Mouse (Mus musculus): ENCODE measurements around the gene Lhx2.

Gene Lhx2

DNA sequence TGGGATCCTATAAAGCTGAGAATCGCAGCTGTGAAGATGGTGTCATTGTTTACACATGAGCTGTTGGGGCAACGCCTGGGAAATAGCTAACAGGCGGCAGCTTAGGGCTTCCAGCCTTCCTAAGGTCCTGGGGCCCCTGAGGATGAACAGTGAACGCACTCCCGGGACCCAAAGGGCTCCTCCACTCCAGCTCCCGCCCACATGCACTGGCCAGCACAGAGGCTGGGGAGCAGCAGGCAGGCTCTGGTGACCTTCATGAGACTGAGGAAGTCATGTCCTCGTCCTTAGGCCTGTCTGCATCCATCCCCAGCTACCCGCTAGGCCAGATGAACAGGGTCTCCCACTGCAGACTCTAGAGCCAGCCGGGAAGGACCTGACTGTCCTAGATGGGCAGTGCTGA lies 27.9 kb downstream of the Lhx2 start:
- H3K36me3 ChIP-seq (ENCODE audit: control insufficient read depth, insufficient read depth, low read length, poor library complexity, severe bottlenecking), result no peaks in the 10 kb centered on the region
- no peaks in the 10 kb centered on the region for H3K27me3 ChIP-seq (ENCODE audit: control insufficient read depth, insufficient read depth, low read length, poor library complexity, severe bottlenecking)
- DNase-seq (ENCODE audit: low read depth, low spot score), result no peak

DNA sequence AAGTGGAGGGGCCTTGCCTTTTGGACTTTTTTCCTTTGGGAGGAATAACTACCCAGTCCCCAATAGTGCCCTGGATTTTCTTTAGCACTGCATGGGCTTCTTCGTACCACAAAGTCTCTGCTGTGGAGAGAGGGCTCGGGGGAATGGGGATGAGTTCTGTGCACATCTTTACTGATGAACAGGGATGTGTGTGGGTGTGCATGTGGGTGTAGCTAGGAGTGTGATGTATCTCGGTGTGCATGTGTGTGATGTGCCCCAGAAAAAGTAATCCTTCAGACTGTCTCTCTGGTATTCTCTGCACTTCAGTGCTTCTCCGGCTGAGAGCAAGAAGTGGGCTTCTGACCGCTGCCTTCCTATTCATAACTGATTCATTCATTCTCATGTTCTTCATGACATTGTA lies 28.8 kb downstream of the Lhx2 start:
- DNase-seq (ENCODE audit: low read depth, low spot score), result no peak
- Histone ChIP-seq H3K27me3 (ENCODE audit: control insufficient read depth, insufficient read depth, low read length, poor library complexity, severe bottlenecking) (no peaks in the 10 kb centered on the region), H3K36me3 (ENCODE audit: control insufficient read depth, insufficient read depth, low read length, poor library complexity, severe bottlenecking) (no peaks in the 10 kb centered on the region)

DNA sequence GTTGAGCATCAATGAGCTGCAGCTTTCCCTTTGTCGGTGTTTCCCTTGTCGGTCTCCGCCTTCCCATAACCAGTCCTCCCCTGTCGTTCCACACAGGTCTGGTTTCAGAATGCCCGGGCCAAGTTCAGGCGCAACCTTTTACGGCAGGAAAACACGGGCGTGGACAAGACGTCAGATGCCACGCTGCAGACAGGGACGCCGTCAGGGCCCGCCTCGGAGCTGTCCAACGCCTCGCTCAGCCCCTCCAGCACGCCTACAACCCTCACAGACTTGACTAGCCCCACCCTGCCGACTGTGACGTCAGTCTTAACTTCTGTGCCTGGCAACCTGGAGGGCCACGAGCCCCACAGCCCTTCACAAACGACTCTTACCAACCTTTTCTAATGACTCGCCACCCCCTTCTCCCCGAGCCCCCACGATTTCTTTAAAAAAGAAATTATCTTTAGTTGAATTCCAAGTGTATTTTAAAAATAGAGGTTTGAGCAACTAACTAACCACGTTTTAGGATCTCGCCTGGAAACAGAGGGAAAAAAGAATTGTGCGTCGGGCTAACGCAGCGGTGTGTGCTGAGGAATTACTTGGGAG lies 29.8 kb downstream of the Lhx2 start:
- Histone ChIP-seq H3K27me3 (ENCODE audit: control insufficient read depth, insufficient read depth, low read length, poor library complexity, severe bottlenecking) (no peaks in the 10 kb centered on the region), H3K36me3 (ENCODE audit: control insufficient read depth, insufficient read depth, low read length, poor library complexity, severe bottlenecking) (no peaks in the 10 kb centered on the region)
- DNase-seq (ENCODE audit: low read depth, low spot score), result peak; percentile 64

DNA sequence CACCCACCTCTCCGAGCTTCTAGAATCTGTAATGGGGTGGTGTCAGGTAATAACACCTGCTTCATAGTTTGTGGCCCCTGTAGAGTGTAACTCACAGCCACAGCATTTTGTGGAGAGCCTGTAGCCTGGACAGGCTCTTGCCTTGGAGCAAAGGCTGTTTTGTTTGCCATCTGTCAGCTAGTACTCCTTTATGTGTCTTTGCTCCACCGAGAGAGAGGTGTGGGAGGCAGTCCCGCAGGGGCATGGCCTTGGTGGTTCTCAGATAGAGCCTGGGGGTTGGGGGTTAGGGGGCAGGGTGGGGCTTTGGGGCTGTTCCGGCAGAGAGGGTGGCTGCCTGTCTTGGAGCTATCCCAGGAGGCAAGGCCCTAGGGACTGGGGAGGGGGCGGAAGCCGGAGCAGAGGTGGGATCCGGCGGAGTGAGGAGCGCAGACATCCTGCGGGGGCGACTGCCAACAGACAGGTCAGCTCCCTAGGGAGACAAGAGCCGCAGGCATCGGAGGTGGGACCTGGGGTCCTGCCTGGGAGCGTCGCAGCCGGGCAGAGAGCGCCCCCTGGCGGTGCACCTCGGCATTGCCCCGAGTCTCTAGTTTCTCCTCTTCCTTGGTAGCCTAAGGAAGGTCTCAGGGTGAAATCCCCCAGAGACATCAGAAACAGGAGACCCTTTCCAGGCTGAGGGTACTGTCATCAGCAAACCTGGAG lies 36.7 kb downstream of the Lhx2 start:
- Histone ChIP-seq H3K27me3 (ENCODE audit: control insufficient read depth, insufficient read depth, low read length, poor library complexity, severe bottlenecking) (no peaks in the 10 kb centered on the region), H3K36me3 (ENCODE audit: control insufficient read depth, insufficient read depth, low read length, poor library complexity, severe bottlenecking) (no peaks in the 10 kb centered on the region)
- peak; percentile 65 for DNase-seq (ENCODE audit: low read depth, low spot score)

DNA sequence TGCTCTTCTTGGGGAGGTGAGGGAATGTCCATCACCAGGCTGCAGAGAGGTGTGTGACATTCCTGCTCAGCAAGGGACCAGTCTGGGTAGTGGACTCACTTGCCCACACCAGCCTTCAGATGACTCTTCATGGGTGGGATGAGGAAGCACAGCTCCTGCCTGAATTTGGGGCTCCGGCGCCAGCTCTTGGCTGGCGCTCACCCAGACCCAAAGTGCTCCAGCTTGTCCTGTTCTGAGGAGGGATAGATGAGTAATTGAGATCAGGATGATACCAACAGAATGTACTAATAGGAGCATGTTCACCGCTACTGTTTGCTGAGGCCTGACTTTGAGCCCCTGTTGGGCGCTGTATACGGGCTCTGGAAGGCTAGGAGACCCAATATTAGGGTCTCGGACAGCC lies 38.2 kb downstream of the Lhx2 start:
- DNase-seq (ENCODE audit: low read depth, low spot score), result no peak
- Histone ChIP-seq H3K27me3 (ENCODE audit: control insufficient read depth, insufficient read depth, low read length, poor library complexity, severe bottlenecking) (no peaks in the 10 kb centered on the region), H3K36me3 (ENCODE audit: control insufficient read depth, insufficient read depth, low read length, poor library complexity, severe bottlenecking) (no peaks in the 10 kb centered on the region)

DNA sequence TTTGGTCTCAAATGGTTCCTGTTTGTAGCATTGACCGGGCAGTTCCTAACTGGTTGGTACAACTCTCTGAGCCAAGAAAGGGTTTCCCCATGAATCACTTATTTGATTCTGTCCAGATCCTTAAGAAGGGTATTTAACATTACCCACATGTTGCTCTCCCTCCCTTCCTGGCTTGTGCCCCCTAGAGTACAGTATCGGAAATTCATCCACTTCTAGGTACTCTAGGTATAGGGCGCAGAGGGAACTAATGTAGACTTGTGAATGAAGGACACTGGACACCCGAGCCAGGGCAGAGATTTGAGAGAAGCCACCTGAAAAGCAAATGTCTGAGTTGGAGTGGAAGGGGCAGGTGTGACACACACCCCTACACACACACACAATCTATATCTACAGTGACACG lies 39.3 kb downstream of the Lhx2 start:
- DNase-seq (ENCODE audit: low read depth, low spot score), result peak; percentile 62
- Histone ChIP-seq H3K27me3 (ENCODE audit: control insufficient read depth, insufficient read depth, low read length, poor library complexity, severe bottlenecking) (no peaks in the 10 kb centered on the region), H3K36me3 (ENCODE audit: control insufficient read depth, insufficient read depth, low read length, poor library complexity, severe bottlenecking) (no peaks in the 10 kb centered on the region)

DNA sequence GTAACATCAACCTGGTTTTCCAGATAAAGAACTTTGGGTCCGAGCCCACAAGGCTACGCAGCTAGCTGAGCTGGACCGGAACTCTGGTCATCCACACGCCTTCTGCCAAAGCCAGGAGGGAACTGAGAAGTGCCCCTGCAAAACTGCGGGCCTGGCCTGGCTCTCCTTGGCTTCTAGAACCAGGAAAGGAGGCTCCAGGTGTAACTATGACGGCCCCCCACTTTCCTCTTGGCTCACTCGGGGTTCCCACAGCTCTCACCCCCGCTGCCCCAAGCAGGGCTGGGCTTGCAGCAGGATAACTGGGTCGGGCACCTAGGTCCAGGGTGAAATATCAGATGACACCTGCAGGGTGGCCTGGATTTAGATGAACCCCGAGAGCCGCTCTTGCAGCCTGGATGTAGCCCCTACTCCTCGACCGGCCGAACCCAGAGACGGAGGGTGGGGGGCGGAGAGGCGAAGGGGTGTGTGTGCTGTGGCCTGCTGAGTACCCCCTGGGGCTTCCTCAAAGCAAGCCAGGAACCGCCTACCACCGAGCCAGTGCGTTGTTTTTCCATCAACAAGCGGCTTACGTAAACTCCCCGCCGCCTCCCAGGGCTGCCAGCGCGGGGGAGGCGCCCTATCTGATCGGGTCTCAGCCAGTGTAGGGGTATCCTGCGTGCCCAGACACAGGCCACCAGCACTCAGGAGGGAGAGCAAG lies 39.9 kb downstream of the Lhx2 start:
- no peak for DNase-seq (ENCODE audit: low read depth, low spot score)
- Histone ChIP-seq H3K36me3 (ENCODE audit: control insufficient read depth, insufficient read depth, low read length, poor library complexity, severe bottlenecking) (no peaks in the 10 kb centered on the region), H3K27me3 (ENCODE audit: control insufficient read depth, insufficient read depth, low read length, poor library complexity, severe bottlenecking) (no peaks in the 10 kb centered on the region)

DNA sequence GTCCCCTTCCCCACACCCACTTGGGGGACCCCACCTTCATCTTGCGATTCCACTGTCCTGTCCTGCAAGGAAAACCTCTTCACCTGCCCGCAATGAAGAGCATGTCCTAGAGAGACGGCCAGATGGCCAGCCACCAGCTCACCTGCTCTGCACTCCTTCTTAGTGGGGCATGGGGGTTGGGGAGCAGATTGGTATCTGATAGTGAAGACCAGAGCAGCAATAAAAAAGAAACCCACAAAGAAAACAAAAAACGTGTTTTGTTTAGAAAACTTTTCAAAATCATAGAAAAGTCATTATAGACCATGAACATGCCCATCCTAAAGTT lies 40.4 kb downstream of the Lhx2 start:
- DNase-seq (ENCODE audit: low read depth, low spot score), result no peak
- H3K36me3 ChIP-seq (ENCODE audit: control insufficient read depth, insufficient read depth, low read length, poor library complexity, severe bottlenecking), result no peaks in the 10 kb centered on the region
- H3K27me3 ChIP-seq (ENCODE audit: control insufficient read depth, insufficient read depth, low read length, poor library complexity, severe bottlenecking), result no peaks in the 10 kb centered on the region

DNA sequence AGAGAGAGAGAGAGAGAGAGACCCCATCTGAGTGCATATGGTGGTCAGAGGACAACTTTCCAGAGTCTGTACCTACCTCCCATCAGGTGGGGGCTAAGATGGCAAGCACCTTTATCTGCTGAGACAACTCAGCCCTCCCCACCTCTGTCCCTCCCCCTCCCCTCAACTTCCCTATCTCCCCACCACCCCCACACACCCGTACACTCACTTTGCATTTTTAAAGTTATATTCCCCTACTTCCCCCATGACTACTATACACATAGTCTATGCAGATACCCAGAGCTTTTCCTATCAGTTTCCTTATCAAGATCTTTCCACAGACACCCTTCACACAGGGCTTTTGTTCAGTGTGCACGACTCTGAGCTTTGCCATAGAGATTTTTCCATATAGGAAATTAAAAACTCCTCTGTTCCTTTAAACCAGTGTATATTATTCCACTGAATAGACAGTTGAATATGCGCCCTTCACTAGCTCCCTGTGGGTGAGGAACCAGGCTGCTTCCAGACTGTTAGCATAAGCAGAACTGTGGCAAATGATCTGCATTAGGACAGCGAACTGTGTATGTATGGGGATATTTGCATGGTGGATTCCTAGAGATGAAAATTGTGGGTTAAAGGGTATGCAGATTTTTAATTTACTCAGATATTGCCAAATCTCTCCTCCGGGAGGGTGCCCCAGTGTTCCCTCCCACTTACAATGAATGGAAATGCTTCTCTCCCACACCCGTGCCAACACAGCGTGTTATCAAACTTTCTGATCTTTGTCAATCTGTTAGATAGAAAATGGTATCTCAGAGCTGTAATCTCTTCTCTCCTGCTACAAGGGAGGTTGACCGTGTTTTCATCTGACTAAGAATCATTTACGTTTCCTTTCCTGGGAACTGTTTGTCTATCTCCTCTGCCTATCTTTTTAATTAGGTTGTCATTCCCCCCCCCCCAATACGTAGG lies 41.3 kb downstream of the Lhx2 start:
- Histone ChIP-seq H3K36me3 (ENCODE audit: control insufficient read depth, insufficient read depth, low read length, poor library complexity, severe bottlenecking) (no peaks in the 10 kb centered on the region), H3K27me3 (ENCODE audit: control insufficient read depth, insufficient read depth, low read length, poor library complexity, severe bottlenecking) (no peaks in the 10 kb centered on the region)
- no peak for DNase-seq (ENCODE audit: low read depth, low spot score)

DNA sequence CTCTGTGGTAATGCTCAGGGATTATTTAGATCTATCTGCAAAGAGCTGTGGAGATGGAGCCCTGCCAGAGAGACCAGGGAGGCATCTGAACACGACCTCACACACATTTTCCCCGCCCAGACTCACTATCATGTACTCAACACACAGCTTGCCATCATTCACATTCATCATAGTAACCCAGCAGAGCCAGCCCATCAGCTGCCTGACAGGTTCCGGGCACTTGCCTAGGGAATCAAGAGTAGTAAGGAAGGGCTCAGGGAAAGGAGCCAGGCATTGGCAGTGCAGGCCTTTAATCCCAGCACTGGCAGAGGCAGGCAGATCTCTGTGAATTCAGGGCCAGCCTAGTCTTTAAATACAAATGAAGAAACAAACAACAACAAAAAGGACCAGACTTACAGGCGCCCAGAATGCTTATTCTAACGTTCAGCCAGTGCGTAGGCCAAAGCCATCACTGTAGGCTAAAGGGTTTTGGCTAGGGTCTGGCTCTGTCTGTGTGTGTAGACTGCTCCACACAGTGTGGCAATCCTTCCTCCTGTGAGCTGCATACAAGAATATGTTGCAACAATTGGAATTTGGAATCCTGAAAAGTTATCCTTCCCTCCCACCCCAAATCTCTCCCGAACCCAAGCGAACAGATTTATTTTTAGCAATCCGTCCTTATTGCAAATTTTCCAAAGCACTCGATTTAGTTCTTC lies 48.6 kb downstream of the Lhx2 start:
- DNase-seq (ENCODE audit: low read depth, low spot score), result no peak
- H3K27me3 ChIP-seq (ENCODE audit: control insufficient read depth, insufficient read depth, low read length, poor library complexity, severe bottlenecking), result no peaks in the 10 kb centered on the region
- no peaks in the 10 kb centered on the region for H3K36me3 ChIP-seq (ENCODE audit: control insufficient read depth, insufficient read depth, low read length, poor library complexity, severe bottlenecking)

DNA sequence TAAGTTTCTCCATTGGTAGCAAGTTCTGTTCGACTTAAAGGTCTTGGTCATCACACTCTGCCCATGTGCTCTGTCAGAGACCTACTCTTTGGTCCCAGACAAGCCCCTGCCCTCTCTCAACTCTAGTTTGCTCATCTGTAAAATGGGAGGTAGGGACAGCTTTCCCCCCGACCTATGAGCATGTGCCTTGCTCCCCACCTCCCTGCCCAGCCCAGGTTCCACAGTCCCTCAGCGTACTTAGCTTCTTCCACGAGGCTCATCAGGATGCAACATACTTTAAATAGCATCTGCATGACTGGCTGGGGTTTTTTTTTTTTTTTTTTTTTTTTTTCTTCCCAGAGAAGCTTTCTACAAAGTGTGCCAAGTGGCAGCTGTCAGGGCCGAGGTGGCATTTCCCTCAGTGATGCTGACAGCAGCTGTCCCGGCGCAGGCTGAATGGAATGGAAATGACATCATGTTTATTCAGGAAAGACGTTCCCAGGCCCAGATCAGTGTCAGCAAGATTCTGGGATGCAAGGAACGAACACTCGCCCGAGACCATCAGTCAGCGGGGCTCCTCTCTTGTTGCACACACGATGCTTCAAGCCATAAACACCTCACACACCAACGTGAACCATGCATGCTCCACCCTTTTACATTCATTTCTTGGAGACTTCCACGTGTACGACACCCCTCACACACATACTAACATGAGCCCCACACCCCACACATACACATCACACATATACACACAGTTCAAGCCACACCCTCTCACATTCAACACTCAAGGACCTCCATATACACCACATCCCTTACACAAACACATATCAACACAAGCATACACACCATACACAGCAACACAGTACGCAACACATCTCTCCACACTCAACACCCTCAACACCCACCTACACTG lies 56.1 kb downstream of the Lhx2 start:
- no peak for DNase-seq (ENCODE audit: low read depth, low spot score)
- no peaks in the 10 kb centered on the region for H3K36me3 ChIP-seq (ENCODE audit: control insufficient read depth, insufficient read depth, low read length, poor library complexity, severe bottlenecking)
- H3K27me3 ChIP-seq (ENCODE audit: control insufficient read depth, insufficient read depth, low read length, poor library complexity, severe bottlenecking), result no peaks in the 10 kb centered on the region

DNA sequence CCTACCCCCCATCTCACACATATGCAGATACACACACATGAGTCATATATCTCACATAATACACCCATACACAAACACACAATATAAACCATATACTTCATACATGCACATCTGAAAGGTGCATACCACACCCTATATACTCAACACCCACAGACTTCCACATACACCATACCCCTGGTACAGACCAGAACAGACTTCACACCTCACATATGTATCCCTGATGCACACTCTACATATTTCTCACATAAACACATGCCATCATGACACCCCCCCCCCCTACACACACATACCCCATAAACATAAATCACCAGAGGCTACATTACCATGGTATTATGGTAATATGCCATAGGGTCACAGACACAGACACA lies 56.8 kb downstream of the Lhx2 start:
- Histone ChIP-seq H3K27me3 (ENCODE audit: control insufficient read depth, insufficient read depth, low read length, poor library complexity, severe bottlenecking) (no peaks in the 10 kb centered on the region), H3K36me3 (ENCODE audit: control insufficient read depth, insufficient read depth, low read length, poor library complexity, severe bottlenecking) (no peaks in the 10 kb centered on the region)
- no peak for DNase-seq (ENCODE audit: low read depth, low spot score)

DNA sequence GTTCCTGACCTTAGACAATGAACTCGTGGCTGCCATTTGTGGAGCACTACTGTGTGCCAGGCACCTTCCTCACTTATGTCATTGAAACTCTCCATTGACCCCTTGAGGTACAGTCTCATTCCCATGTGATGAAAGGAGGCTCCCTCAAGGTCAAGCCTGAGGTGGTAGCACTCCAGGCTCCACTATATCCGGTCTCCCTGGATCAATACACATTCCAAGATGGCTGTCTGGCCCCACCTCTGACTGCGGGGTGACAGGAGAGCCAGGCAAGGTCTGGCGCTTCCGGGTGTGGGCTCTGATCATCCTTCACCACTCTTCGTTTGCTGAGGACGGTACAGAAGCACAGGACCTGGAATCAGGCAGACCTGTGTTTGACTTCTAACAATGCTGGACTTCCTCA lies 58.2 kb downstream of the Lhx2 start:
- H3K36me3 ChIP-seq (ENCODE audit: control insufficient read depth, insufficient read depth, low read length, poor library complexity, severe bottlenecking), result no peaks in the 10 kb centered on the region
- no peaks in the 10 kb centered on the region for H3K27me3 ChIP-seq (ENCODE audit: control insufficient read depth, insufficient read depth, low read length, poor library complexity, severe bottlenecking)
- no peak for DNase-seq (ENCODE audit: low read depth, low spot score)

DNA sequence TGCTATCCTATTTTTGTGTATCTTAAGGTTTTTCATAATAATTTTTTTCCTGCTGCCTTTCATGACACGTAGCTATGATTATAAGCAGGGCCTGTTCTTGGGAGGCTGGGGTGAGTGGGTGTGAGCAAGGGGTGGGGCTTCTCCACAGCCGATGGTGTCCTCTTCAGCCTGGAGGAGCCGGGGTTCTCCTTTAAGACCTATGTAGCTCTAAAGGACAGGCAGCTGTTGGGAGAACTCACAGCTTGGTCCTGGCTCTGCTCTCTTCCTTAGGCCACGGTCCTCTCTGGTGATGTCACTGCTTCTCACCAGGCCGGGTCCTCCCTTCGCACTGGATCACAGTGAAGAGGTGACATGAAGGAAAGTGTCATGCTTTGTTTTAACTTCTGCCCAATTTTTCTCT lies 58.8 kb downstream of the Lhx2 start:
- H3K36me3 ChIP-seq (ENCODE audit: control insufficient read depth, insufficient read depth, low read length, poor library complexity, severe bottlenecking), result no peaks in the 10 kb centered on the region
- H3K27me3 ChIP-seq (ENCODE audit: control insufficient read depth, insufficient read depth, low read length, poor library complexity, severe bottlenecking), result no peaks in the 10 kb centered on the region
- DNase-seq (ENCODE audit: low read depth, low spot score), result no peak
